Mouse (Mus musculus) spleen, postnatal 14 days (tissue): ENCODE measurements around the gene Unc5cl.

Experiments used
- DNase-seq, 2 experiments: peaks; one replicate each; pipeline ENCODE4 v3.0.0; 2021 to 2022; ENCODE audit warnings: low spot score in 2 of 2

Unc5cl gene

DNA sequence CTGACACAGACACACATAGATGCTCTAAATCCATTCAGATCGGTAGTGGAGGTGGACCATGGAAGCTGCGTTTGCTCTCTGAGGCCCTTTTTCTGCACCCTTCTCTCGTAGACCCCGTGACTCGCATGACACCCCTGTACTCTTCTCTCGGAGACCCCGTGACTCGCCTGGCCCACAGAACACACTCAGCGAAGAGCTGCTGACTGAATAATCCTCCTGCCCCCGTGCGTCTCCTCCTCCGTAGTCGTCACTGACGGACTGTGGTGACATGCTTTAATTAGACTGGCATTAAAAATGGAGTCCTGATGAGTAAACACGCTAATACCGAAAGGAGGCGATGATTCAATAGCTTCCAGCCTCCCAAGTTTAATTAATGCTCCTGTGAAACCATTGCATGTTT is 84.6 kb downstream of the Unc5cl start:
- no peak for DNase-seq

DNA sequence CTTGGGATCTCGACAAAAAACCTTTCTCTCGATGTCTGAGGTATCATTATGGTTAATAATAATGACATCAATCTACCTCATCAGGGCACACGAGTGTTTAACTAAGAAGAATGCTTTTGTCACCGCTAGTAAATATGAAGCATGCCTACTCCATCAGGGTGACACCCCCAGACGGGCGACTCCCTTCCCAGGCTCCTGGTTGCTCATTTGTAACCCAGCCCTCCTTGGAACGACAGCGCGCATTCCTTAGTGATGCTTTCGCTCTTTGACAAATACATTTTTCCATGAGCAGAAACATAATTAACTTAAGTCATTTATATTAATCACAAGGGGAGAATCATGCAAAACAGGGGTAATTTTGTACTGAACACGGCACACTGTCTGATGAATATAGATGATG is 88.0 kb downstream of the Unc5cl start:
- DNase-seq, result no peak

DNA sequence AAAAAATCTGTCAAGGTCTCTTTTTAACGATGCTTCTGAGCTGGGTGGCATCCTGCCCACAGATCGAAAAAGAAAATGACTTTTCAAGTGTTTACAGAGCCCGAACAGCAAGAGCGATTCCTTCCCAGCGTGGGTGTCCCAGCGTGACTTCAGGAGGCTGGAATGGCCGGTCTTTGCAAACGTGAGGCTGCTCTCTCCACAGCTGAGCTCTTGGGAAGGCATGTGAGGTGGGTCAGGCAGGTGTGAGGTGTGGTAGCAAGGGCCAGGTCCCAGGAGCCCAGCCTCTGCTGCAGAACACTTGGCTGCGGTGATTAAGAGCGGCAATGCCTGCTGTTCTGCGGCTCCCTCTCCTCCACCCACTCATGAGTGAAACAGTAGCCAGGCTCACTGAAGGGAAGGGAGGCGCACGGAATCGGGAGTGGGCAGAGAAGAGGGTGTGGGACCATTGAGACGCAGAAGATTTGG is 88.6 kb downstream of the Unc5cl start:
- no peak for DNase-seq

DNA sequence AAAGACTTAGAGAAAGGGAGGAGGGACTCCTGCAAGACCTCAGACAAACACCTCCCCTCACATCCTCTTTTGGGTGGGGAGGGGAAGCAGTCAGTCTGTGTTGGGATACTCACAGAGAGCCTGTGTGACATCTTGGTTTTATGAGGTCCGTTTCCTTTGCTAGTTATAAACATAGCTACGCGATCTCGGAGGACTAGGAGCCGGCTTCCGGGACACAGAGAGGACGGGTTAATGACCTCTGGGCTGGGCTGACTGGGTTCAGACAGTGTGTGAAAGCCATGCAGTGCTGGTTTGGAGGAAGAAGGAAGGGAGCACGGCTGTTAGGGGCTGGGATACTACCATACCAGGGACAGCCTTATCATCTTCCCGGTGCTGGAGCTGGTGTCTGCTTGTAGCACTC is 90.0 kb downstream of the Unc5cl start:
- DNase-seq, result no peak

DNA sequence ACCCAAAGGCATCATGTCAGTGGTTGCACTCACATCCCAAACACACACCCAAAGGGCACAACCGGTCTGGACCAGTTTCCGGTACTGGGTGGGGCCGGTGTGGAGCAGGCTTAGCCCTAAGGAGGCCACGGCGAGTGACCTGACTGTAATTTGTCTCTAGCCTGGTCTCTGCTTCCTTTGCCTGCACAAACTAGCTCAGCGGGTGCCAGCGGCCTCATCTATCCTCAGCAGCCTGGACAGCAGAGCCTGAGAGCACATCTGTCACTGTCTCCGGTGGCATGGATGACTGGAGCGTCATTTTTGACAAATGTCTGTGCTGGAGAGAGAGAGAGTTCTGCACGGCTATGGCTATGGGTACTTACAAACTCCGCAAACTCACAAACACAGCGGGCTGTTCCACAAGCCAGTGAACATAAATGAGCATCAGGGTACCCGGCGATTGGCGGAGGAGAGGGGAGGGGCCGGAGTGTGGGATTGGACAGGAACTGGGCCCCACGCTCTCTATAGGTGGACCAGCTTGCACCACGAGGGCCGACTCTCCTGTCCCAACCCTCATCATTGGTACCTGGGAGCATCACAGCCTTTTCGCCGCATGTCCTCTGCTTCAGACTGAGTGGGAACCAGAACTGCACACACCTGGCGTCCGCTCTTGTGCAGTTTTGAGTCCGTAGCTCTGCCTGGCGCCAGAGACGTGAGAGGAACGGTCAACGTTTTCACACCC is 90.7 kb downstream of the Unc5cl start:
- DNase-seq, result no peak

DNA sequence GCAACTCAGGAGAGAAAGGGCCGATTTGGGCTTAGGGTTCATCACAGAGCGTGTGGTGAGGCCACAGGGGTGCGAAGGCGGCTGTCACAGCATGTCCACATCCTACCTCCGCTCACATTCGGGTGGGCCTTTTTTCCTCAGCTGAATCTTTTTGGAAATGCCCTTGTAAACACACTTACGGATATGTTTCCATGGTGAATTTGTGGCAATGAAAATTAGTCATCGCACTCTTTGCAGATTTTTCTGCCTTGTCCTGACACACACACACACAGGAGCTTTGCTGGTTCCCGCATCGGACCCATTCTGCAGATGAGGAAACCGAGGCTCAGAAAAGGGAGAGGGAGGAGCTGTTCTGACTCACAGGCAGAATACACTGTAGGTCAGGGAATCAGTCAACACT is 91.3 kb downstream of the Unc5cl start:
- no peak for DNase-seq

DNA sequence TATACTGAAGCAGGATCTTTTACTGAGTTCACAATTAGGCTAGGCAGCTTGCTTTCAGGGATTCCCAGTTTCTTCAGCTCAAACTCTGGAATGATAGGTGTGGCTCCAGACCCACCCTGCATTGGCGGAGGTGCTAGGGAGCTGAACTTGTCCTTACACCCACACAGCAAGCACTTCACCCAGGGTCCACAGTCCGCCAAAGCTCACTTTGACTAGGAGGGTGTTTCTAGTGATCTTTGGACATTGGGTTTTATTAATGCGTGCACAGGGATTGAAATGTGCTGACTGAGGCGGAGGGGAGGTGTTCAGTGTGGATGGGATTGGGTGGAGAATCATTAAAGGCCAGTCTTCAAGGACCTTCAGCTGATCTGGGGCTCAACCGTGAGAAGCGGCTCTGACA is 93.0 kb downstream of the Unc5cl start:
- DNase-seq, result no peak

DNA sequence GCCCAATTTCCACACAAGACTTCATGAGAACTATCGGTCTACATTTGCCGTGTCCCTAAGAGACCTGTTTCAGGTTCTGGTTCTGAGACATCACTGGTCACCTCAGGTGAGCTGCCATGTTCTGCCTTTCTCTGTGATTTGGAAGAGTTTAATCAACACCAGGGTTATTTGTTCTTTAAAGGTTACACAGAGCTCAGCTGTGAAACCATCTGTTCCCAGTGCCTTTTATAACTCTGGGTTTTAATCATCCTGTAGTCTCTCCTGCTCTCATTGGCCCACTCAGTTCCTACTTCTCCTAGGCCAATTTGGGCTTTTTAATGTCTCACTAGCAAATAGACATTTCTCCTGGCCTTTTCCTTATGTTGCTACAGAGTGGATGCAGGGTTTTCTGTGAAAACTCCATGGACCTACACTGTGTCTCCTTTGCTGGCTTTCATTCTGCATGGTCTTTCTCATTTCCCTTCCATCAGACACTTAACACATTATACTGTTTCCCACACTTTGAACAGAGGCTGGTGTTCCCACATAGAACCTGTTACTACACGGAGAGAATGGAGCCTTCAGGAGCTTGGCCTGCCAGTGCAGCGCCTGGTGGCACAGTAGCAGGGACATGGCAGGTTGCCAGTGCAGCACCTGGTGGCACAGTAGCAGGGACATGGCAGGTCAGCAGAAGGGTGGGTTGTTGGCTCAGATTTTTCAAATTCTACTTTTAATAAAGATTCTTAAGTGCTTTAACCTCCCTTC is 97.3 kb downstream of the Unc5cl start:
- no peak for DNase-seq

DNA sequence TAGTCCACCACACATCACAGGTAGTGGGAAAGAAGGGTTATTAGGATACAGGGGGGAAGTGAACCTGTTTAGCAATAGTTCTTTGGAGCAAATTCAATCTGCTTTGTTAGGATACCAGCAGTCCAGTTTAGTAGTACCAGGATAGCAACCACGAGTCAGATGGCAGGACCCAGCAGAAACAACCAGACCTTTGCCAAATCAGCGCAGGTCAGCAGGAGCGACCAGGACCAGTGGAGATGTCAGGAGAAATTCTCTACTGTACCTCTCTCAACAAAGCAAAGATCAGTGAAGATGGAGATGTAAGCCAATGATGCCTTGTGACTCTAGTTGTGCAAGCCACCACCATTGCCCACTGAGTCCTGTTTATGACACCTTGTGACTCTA is 97.8 kb downstream of the Unc5cl start:
- no peak for DNase-seq

DNA sequence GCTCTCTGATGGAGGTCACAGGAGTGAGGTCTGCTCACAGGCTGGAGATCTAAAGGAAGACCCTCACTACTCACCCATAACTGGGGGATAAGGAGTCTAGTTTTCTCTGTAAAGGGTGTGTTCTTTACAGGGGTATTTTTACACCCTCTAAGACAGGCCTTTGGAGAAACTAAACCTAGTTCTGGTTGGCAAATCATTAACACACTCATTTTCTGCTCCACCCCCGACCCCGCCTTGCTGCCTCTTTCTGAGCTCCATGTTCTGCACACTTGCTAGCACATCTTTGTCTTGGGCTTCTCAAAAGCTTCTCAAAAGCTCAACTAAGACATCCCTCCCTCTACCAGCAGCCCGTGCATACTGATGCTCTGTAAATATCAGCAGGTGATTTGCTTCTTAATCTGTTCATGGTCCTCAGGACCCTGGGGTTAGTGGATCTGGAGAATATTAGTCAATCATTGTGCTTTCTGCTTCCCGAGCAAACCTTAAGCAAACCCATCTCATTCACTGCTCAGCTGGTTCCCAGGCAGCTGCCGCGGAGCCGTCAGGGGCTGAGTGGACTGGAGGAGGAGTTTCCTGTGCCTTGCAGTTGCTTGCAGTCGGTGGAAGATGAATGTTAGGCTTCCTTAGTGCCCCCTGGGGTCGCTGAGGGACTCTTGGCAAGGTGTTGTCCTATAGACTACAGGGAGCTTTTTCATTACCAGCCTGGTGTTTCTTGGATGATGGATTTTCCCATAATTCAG is 101.7 kb downstream of the Unc5cl start:
- DNase-seq, result no peak

DNA sequence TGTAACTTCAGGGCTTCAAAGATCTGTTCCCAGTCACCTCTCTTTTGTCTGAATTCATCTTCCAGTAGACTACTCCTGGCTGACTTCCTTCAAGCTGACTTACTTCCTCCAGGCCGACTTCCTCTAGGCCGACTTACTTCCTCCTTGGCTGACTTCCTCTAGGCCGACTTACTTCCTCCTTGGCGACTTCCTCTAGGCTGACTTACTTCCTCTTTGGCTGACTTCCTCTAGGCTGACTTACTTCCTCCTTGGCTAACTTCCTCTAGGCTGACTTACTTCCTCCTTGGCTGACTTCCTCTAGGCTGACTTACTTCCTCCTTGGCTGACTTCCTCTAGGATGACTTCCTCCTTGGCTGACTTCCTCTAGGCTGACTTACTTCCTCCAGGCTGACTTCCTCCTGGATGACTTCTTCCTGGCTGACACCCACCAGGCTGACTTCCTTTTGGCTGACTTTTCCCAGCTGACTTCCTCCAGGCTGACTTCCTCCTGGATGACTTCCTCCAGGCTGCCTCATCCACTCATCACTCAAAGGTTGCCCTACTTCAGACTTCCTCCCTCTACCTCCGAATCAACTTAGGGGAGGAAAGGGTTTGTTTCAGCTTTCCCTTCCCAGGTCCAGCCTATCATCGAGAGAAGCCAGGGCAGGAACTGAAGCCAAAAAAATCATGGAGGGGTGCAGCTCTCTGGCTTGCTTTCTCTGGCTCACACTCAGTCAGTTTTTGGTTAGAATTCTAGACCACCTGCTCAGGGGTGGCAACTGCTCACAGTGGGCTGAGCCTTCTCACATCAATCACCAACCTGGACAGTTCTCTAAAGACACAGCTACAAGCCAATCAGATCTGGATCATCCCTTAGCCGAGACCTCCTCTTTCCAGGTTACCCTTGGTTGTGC is 103.4 kb downstream of the Unc5cl start:
- DNase-seq, result no peak

DNA sequence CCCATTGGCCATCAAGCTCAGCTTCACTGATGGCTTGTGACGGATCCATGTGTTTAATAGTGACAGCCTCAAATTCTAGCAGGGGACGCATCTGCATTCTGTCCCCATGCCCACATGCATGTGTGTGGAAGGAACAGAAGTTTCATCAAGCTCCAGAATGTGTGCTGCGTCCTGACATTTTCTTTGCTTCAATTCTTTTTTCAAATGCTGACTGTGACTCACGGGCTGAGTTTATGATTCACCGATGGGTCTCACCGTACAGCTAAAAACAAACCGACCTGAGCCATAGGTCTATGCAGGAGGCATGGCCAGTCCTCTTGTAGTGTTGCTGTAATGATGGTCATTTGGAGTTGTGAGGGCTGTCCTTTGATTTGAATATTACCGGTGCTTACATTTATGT is 110.2 kb downstream of the Unc5cl start:
- no peak for DNase-seq

DNA sequence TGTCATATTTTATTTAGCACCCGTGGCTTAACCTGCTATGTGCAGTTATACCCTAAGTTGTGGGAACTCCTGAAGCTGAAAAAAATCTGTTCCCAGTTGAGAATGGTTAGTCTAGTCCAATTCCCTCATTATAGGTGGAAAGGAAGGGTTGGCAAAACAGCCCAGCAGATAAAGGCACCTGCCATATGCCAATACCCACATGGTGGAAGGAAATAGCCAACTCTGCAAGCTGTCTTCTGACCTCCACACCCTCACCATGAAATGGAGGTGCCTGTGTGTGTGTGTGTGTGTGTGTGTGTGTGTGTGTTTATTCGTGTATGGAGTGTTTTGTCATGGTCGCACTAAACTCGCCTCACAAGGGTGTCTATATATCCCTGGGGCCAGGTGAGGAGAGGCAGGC is 115.0 kb downstream of the Unc5cl start:
- no peak for DNase-seq

DNA sequence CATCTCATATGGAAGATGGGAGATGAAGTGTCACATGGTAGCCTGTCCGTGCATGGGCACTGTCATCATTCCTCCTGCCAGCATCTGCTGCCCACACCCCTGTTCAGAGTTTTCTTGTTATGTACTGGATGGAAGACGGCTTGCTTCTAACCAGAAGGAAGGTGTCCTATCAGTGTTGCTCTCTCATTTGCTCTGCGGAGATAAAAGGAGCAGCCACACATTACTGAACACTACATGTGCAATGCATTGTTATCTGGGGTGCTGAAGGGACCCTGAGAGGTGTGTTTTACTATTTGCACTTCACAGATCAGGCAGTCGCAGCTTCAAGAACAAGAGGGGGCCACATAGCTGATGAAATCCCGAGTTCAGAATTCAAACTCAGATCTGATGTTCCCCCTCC is 126.5 kb downstream of the Unc5cl start:
- DNase-seq, result no peak

DNA sequence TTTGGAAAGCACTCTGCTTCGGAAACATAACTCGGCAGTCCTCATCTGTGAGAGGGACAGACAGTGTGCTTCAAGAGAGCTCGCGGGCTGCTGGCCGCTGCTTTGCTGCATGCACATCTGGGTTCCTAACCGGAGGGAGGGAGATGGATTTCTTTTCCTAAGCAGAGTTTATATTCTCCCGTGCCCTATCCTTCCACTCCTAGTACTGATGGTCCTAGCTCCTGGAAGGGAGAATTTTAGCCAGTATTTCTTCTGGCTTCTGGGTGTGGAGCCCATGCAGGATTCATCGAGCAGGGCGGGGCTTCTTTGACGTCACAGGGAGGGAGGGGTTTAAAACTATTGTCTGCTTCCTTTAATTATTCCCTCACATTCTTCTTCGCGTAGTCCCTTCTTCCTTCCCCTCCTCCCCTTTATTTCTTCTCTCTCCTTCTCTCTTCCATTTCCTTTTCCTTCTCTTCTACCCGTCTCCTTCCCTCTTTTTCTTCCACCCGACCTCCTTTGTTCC is 127.8 kb downstream of the Unc5cl start:
- no peak for DNase-seq

DNA sequence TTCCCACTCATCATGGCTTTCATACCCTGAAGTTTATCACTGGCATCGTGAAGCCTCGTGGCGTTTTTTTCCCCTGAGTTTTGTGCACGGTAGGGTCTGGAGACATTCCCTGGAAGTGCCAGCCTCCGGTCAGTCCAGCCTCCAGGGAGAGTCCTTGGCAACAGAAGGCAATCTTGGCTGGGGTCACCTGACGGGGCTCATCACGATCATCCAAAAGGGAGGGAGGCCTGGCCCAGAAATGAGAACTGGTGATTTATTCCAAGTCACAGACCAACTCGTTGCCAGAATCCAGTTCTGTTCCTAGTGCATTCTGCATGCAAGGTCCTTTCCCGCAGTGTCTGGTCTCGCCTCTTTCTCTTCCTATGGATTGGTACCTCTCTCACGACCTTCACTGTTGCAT is 128.7 kb downstream of the Unc5cl start:
- DNase-seq, result no peak

DNA sequence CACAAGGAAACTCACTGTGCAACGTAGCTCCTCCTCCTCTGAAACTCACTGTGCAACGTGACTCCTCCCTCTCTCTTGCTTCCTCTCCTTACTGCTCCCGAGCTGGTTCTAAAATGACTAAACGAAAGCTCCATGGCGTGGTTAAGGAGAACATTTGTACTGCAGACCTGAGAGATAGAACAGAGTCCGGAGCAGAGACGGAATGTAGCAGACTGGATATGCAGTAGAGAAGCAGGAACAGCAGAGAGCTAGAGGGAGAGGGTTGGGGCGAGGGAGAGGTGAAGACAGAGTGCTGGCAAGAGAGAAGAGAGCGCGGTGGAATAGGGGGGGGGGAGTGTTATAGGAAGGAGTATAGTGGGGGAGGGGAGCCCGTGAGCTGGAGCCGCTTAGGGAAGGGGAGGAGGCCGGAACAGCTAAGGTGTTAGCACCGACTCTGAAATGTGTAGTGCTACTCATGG is 131.2 kb downstream of the Unc5cl start:
- DNase-seq, result no peak

DNA sequence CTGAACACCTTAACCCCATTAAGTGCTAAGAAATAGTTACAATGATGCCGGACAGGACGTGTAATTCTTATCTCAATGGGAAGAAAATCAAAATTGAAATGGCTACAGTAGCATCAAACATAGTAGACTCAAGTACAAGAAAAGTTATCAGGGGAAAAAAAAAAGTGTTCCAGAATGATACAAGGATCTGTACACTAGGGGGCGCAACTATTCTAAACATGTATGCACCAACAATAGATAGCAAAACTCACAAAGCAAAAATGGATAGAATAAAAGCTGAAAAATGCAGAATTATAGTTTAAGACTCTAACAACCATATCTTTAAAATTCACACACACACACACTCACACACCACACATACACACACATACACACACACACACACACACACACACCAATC is 134.0 kb downstream of the Unc5cl start:
- no peak for DNase-seq
